Mouse (Mus musculus): ENCODE results near the gene Nabp2.

Gene Nabp2

GRCm38 (mm10) chr10:128411211-128412054 lies at the start of gene Nabp2, which contains the start of gene Rnf41:
Nabp2 (minus strand) TSS chr10:128411492.
Rnf41 (plus strand) TSS chr10:128411657.
- peak; percentile 96 for DNase-seq (ENCODE audit: low spot score)

GRCm38 (mm10) chr10:128460270-128460630 lies 49.0 kb upstream of the Nabp2 start:
- no peak for DNase-seq (ENCODE audit: low spot score)

- peak; percentile 60 for DNase-seq (ENCODE audit: low spot score)
These were observed 48.3 kb upstream of the Nabp2 start for GRCm38 (mm10) chr10:128459409-128460269.

GRCm38 (mm10) chr10:128458719-128459408 lies 47.6 kb upstream of the Nabp2 start, which contains the start of gene Smarcc2:
Smarcc2 (plus strand) TSS chr10:128459248.
- DNase-seq (ENCODE audit: low spot score) = peak; percentile 73

GRCm38 (mm10) chr10:128458348-128458718 lies 47.0 kb upstream of the Nabp2 start:
- peak; percentile 80 for DNase-seq (ENCODE audit: low spot score)

GRCm38 (mm10) chr10:128457676-128458075 lies 46.4 kb upstream of the Nabp2 start:
- DNase-seq (ENCODE audit: low spot score) = no peak

GRCm38 (mm10) chr10:128455280-128455679 lies 44.0 kb upstream of the Nabp2 start:
- DNase-seq (ENCODE audit: low spot score) = peak; percentile 87

- no peak for DNase-seq (ENCODE audit: low spot score)
These were observed 43.2 kb upstream of the Nabp2 start for GRCm38 (mm10) chr10:128454471-128454870.

GRCm38 (mm10) chr10:128451014-128451413 lies 39.7 kb upstream of the Nabp2 start:
- no peak for DNase-seq (ENCODE audit: low spot score)

- no peak for DNase-seq (ENCODE audit: low spot score)
These were observed 34.1 kb upstream of the Nabp2 start for GRCm38 (mm10) chr10:128445407-128445806.

- no peak for DNase-seq (ENCODE audit: low spot score)
These were observed 33.1 kb upstream of the Nabp2 start for GRCm38 (mm10) chr10:128444354-128444753.

GRCm38 (mm10) chr10:128442718-128443117 lies 31.4 kb upstream of the Nabp2 start:
- no peak for DNase-seq (ENCODE audit: low spot score)

GRCm38 (mm10) chr10:128441324-128442119 lies 30.2 kb upstream of the Nabp2 start:
- no peak for DNase-seq (ENCODE audit: low spot score)

- peak; percentile 58 for DNase-seq (ENCODE audit: low spot score)
These were observed 29.1 kb upstream of the Nabp2 start for GRCm38 (mm10) chr10:128440407-128440806.

GRCm38 (mm10) chr10:128438675-128439279 lies 27.5 kb upstream of the Nabp2 start:
- DNase-seq (ENCODE audit: low spot score) = no peak

GRCm38 (mm10) chr10:128436376-128436775 lies 25.1 kb upstream of the Nabp2 start:
- no peak for DNase-seq (ENCODE audit: low spot score)

- DNase-seq (ENCODE audit: low spot score) = no peak
These were observed 24.6 kb upstream of the Nabp2 start for GRCm38 (mm10) chr10:128435873-128436272.

- peak; percentile 96 for DNase-seq (ENCODE audit: low spot score)
These were observed 24.0 kb upstream of the Nabp2 start for GRCm38 (mm10) chr10:128435186-128435823.

GRCm38 (mm10) chr10:128434681-128435080 lies 23.4 kb upstream of the Nabp2 start:
- DNase-seq (ENCODE audit: low spot score) = no peak

- DNase-seq (ENCODE audit: low spot score) = no peak
These were observed 22.1 kb upstream of the Nabp2 start for GRCm38 (mm10) chr10:128433417-128433816.

Data from adipocyte (in vitro differentiated cells).